Mouse (Mus musculus) thymus, postnatal 4 days (tissue): ENCODE results near the gene Ssbp3.
A peak's percentile ranks its signal among the peaks of the same experiment; 100 is the strongest.

Experiments
- DNase-seq: peaks from one replicate; pipeline ENCODE4 v3.0.0; 2021

Gene Ssbp3

DNA sequence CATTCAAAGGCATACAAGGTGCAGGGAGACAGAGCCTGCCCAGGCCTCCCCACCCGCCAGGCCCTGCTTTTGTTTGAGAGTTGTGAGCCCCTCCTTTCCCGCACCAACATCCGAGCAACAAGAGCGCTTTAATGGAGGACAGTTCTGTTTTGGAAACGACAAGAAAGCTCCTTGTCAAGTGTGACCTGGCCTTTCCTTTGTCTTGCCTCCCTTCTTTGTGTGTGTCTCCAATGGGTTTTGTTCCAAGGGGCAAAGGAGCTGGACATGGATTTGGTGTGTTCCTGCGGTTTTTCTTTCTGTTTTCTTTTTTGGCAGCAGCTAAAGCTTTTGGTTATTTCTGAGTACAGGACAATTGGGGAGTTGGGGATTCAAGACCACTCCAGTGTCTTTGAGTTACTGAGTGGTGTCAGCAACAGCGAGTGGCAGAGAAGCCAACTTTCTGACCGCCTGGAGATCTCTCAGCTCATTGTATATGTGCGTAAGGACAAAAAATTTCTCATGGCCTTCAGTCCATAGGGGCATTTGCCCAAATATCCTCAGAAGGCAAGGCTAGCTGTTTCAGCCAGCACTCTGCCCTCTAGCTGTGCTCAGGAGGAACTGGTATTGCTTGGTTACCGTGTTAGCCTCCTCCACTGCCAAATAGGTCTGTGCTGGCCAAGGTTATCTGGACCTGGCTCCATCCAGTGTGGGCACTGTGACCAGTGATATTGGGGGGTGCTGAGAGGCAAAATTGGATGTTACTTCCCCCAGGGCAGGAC, 78.9 kb downstream of the Ssbp3 start:
- DNase-seq: no peak

DNA sequence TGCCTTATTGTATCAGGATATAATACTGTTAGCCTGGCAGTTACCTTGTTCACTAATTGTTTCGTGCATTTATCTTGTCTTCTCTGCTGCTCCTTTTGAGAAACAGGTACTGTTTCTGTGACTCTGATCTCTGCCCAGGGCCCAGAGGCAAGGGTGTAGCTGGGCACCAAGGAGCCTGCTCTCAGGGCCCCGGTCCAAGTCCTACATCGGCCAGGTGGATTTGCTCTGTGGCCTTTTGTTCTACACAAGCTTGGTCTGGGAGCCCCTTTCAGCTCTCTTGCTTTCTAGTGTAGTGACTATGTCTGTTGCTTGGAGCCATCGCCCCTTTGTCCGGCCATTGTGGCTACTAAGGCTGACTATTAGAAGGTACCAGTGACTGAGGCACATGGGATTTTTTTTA, 82.6 kb downstream of the Ssbp3 start:
- DNase-seq: no peak

DNA sequence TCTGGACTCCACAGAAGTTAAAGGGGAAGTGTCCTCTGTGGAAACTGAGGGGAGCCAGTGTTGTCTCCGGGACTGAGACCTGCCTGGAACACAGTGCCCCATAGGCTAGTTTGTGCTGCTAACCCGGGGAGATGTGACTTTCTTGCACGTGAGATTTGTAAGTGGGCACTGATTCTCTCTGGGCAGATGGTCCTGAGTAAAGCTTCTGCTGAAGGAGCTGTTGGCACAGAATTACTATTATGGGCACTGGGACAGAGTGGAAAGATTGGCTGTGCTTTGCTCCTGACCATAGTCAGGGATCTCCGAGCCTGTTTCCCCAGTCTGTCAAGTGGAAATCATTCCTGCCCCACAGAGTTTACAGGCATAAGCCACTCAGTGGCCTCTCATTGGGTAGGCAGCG, 83.8 kb downstream of the Ssbp3 start:
- no peak for DNase-seq

DNA sequence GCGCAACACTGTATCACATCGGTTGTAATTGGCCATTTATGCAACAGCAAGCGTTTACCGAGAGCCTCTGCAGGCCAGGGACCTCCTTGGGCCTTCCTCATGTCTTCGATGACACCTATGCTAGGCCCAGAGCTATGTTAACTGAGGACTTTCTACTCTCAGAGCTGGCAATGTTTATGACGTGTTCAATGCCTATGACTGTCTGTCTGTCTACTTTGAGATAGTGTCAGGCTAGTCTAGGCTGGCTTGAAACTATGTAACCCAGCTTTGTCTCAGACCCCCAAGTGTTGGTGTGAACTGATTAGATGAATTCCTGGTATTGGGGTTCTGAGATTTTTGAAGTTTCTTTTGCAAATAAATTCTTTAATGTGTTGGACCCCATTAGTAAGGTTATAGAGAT, 84.6 kb downstream of the Ssbp3 start:
- no peak for DNase-seq

DNA sequence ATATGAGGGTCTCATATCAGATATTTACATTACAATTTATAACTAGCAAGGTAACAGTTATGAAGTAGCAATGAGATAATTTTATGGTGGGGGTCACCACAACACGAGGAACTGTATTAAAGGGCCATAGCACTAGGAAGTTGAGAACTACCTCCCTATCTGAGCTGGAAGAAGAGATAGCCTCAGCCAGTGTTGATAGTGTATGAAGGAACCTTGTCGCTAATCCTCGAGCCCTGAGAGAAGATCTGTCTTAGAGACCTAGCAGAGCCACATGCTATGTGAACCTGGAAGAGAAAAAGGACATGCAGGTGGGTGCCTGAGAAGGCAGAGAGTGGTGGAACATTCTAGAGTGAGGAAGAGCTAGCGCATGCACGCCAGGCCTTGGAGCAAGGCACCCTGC, 85.0 kb downstream of the Ssbp3 start:
- no peak for DNase-seq

DNA sequence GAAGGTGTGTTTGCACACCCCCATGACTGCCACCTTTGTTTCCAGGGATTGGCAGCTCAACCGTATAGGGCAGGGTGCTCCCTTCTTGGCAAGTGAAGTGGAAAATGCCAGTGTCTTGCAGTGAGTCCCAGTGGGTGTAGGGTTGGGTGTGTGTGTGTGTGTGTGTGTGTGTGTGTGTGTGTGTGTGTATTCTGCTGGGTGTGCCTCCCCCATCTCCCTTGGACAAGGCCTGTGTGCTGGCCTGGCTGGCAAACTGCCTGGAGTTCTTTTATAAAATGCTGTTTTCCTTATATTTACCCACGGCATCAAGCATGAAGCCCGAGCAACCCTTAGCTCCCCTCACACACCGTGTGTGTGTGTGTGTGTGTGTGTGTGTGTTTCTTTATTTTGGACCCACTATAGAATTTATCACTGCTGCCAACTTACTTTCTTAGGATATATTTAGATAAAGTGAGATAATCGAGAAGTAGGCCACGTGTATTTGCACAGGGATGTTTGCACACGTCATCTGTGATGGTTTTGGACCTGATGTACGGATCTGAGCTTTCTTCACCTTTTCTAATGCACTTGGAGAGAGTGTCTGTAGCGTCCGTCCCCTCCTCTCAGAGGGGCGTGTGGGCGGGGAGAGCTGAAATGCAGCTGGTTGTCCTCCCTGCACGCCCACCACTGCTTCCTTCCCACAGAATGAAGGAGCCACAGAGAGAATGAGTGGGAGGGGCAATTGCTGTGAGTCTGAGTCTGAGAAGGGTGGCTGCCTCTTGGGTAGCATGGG, 86.0 kb downstream of the Ssbp3 start:
- peak; percentile 81 for DNase-seq

DNA sequence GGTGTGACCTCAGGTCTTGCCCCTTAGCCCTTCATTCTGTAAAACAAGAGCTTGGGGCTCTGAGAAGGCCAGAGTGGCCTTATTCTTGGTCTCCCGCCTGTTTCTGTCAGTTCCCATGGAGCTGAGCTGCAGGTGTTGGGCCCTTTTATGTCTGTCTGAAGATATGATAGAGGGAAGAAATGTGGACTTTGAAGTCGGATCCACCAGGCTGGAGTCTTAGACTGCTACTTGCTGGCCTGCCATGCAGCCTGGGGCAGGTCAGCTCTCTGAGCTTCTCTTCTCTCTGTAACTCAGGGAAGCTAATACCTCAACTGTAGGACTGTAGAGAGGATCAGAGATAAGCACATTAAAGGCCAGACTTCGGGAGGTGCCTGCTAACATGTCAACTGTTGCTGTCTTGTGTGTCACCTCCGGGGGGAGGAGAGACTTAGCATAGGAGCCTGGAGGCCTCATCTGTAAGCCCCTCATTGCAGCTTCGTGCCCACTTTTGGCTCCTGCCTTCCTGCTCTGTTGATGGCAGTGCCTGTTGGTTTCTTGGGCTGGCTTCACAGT, 90.8 kb downstream of the Ssbp3 start:
- DNase-seq: peak; percentile 28

- DNase-seq: no peak
Measured at GRCm38 (mm10) chr4:107001916-107002488, 91.5 kb downstream of the Ssbp3 start.

- no peak for DNase-seq
Measured at GRCm38 (mm10) chr4:107002517-107003165, 92.1 kb downstream of the Ssbp3 start.

DNA sequence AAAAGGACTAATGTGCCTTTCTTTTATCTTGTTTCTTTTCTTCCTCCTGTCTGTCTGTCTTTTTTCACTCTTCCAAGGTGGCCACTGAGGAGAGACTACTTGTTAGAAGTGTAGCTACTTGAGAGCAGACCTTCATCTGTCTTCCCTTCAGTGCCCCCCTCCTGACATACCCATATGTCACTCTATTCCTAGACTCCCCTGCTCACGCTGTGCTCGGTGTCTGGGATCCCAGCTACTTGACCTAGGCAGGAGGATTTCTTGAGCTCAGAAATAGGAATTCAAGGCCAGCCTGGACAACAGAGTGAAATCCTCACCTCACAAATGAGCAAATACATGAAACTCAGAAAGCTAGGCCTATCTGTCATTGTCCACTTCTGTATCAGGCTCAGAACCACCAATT, 92.7 kb downstream of the Ssbp3 start:
- no peak for DNase-seq

- DNase-seq: no peak
Measured at GRCm38 (mm10) chr4:107003786-107004185, 93.3 kb downstream of the Ssbp3 start.

GRCm38 (mm10) chr4:107004346-107004745, 93.8 kb downstream of the Ssbp3 start:
- no peak for DNase-seq

GRCm38 (mm10) chr4:107005166-107005565, 94.7 kb downstream of the Ssbp3 start:
- DNase-seq: no peak

GRCm38 (mm10) chr4:107006229-107006628, 95.7 kb downstream of the Ssbp3 start:
- DNase-seq: no peak

GRCm38 (mm10) chr4:107006807-107007206, 96.3 kb downstream of the Ssbp3 start:
- DNase-seq: no peak

- no peak for DNase-seq
Measured at GRCm38 (mm10) chr4:107007359-107007758, 96.9 kb downstream of the Ssbp3 start.

DNA sequence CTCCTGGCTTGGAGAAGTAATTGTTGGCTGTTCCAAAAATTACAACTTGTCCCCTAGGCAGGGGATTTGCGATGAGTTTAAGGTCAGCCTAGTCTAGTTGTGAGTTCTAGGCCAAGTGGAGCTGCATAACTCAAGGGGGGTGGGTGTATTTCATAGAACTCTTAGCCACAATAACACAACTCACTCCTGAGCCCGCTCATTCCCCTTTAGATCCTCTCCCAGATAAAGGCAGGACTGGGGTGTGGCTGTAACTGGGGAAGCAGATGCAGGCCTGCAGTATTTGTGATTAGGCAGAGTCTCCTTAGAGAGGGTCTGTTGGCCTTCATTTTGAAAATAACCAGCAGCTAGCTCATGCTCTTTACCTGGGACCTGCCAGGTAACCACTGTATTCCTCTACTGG, 97.7 kb downstream of the Ssbp3 start:
- DNase-seq: no peak

DNA sequence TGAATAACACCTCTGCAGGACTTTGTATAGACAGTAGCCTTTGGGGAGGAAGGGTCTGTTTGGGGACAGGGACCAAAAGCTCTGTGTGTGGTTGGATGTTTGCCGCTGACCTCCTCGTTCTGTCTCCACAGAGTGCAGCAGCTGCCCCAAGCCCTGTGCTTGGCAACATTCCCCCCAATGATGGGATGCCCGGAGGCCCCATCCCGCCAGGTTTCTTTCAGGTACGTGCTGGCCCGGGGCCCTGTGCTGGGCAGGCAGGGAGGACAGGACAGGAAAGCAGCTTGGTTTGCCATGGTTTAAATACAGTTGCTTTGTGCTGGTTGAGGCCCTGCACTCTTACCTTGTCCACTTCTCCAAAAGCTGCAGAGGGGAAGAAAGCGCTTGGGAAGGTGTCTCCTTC, 99.0 kb downstream of the Ssbp3 start:
- DNase-seq: no peak

DNA sequence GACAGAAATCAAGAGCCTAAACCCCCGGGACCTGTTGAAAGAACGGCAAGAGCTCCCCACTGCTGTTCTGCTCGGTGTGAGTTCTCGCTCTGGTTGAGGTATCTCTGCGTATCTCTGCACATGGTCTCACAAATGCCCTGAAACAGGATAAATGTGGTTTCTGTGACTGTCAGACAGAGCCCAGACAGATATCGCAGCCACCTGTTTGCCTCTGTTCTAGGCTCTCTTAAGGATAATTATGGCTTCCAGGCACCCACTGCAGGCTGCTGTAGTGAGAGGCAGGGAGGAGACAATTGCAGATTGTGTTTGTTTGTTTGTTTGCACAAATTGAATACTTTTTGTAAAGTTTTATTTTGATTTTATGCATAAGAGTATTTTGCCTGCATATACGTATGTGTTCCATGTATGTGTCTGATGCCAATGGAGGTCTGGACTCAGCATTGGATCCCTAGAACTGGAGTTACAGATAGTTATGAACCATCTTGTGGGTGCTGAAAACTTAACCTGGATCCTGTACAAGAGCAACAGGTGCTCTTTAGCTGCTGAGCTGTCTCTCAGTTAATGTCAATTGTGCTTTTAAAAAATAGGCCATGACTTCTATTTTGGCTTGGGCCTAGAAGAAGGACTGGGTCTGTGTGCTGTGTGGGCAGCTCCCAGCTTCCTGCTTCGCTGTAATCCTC, 101.0 kb downstream of the Ssbp3 start:
- DNase-seq: no peak

GRCm38 (mm10) chr4:107012005-107012478, 101.5 kb downstream of the Ssbp3 start:
- DNase-seq: no peak

- DNase-seq: no peak
Measured at GRCm38 (mm10) chr4:107012574-107012973, 102.1 kb downstream of the Ssbp3 start.

DNA sequence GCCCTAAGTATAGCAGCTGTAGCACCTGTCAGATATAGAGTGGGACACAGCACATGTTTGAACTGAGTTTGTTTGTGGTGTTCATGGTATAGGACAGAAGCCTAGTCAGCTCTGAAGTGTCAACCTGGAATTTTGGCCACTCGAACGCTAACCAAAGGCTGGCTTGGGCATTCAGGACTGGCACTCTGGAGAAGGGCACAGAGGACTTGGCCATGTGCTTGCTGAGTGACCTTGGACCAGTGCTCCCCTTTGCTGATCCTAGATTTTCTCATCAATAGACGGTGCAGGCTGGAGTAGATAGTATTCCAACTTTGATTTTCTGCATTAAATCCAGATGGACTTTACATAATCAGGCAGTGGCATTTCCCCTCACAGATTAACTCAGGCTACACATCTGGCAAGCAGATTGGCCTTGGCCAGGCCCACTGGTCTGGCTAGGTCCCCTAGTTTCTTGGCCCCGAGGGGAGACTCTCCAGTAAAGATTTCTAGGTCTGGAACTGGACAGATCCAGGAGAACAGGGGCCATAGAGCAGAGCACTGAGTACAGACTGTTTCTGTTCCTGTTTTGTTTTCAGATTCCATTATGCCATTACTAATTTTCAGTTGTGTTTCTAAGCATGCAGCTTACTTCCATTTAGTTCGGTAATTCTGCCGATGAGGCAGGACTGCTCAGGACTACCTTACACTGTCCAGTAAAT, 102.8 kb downstream of the Ssbp3 start:
- DNase-seq: no peak
